Mouse (Mus musculus) urinary bladder, postnatal 10 days (tissue): Measurements from ENCODE around the gene Adamts15.

ENCODE experiments used
- DNase-seq: peaks from one replicate; pipeline ENCODE4 v3.0.0; 2022; ENCODE audit warnings: low spot score

The Adamts15 gene

DNA sequence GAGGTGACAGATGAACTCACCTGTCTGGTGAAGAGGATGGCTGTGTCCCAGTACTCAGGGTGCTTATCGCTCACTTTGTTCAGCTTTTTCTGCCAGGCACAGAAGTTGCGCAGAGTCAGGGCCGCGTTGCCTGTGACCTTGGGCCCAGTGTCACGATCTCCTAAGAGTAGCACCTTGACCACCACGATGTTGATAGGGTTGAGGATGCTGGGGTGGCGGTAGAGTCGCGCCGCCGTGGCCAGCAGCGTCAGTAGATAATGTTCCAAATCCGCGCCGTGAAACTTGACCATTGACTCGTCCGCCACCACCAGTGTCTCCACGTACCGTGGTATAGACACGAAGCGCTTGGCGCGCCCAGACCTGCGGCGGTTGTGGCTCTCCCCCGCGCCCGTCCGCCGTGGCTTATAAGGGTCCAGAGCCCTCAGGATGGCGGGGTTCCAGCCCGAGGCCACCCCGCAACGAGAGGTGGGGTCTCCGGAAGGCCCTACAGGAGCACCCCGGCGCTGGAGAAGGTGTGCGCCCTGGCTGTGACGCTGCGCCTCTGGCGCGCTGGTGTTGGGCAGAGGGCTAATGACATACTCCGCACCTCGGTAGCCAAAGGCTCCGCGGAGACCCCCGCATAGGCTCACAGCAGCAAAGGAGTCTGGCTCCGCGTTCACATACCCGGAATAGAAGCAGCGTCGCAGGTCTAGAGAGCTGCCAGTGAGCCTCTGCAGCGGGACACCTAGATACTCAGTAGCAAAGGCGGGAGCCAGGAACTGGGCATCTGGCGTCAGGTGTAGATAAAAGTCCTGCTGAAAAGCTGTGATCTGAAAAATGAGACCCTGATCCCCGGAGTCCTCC, 770 bp downstream of the Adamts15 start:
- DNase-seq = no peak

GRCm38 (mm10) chr9:30920736-30921135, 1.5 kb downstream of the Adamts15 start:
- no peak for DNase-seq

- DNase-seq = no peak
Observed at GRCm38 (mm10) chr9:30919686-30920085, 2.6 kb downstream of the Adamts15 start.

GRCm38 (mm10) chr9:30918466-30919356, 3.5 kb downstream of the Adamts15 start:
- no peak for DNase-seq

DNA sequence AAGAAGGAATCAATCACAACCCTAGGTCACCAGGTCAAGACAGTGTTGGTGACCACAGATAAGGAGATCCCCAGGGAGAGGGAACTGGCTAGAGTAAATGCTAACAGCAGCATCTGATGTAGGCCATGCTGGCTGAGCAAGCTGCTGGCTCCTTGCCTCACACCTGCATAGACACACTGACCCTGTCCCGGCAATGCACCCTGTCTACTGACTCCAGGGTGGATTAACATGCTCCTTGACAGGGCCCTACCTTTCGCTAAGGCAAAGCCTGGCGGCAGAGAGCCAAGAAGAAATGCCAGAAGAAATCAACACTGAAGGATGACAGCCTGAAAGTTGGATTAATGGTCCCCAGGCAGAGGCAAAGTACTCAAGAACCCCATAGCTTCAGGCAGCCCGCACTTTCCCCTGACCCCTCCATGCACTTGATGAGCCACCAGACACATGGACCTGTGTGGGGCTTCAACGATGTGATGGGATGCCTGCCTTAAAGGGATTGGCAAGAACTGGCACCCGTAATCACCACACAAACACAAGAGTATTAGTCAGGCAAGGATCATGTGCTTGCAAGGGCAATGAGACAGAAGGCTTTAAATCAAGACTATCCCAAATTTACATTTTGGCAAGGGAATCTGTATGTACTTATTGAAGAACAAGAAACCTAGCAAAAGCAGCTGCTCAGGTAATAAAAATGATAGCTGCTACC, 5.8 kb downstream of the Adamts15 start:
- no peak for DNase-seq

GRCm38 (mm10) chr9:30914241-30914640, 8.0 kb downstream of the Adamts15 start:
- no peak for DNase-seq

- DNase-seq = no peak
Observed at GRCm38 (mm10) chr9:30913429-30913828, 8.8 kb downstream of the Adamts15 start.

GRCm38 (mm10) chr9:30912161-30912560, 10.1 kb downstream of the Adamts15 start:
- no peak for DNase-seq

DNA sequence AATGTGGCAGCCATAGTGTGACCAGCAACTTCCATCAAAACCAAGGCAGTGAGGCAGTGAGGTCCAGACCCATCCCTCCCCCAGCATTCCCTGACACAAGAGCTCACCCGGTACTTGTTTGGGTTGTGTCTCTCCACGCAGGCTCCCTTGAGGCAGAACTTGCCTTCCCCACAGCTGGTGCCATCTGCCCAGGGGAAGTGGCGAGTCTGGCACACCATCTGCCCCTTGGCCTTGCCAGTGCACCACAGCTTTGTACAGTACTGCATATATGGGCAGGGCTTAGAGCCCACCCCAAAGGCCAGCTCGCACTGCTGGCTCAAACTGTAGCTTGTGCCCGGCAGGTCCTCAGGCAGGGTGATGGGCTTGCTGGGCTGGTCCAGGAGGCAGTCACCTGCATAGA, 11.8 kb downstream of the Adamts15 start:
- DNase-seq = no peak

DNA sequence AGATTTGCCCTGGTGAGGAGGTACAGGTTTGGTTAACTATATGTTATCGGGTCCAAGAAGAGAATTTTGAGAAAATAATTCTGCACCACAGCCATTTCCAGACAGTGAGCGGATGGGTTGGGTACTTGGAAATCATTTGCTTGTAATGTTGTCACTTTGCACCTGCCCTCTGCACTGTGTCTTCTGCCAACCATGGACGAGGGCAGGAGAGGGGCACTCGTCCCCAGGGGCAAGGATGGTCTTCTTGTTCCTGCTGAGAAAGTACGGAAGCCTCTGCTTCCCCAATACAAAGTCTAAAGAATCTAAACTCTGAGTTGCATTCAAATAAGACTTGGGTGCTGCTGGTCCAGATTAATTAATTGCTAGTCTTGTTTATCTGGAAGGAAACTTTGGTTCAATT, 13.3 kb downstream of the Adamts15 start:
- no peak for DNase-seq

GRCm38 (mm10) chr9:30908296-30908690, 14.0 kb downstream of the Adamts15 start:
- DNase-seq = no peak

GRCm38 (mm10) chr9:30907677-30908295, 14.5 kb downstream of the Adamts15 start:
- DNase-seq = no peak

- no peak for DNase-seq
Observed at GRCm38 (mm10) chr9:30906426-30906825, 15.8 kb downstream of the Adamts15 start.

- DNase-seq = no peak
Observed at GRCm38 (mm10) chr9:30905861-30906260, 16.4 kb downstream of the Adamts15 start.

- no peak for DNase-seq
Observed at GRCm38 (mm10) chr9:30903266-30903665, 19.0 kb downstream of the Adamts15 start.

DNA sequence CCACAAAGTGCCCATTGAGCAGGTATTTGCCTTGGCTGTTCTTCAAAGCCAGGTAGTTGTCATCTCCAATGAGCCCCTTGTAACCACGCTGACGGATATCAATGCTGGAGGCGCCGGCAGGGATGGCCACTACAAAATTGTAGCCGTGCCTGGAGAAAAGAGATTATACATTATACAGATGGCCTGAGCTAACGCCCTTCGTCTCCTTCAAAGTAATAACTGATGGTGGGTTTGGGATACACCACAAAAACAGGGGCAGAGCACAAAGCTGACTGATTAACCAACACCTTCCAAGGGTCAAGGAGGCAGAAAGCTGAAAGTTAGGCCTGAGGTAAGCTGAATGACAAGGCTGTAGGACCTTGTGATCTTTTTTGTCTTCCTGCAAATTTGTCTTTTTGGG, 19.6 kb downstream of the Adamts15 start:
- no peak for DNase-seq

DNA sequence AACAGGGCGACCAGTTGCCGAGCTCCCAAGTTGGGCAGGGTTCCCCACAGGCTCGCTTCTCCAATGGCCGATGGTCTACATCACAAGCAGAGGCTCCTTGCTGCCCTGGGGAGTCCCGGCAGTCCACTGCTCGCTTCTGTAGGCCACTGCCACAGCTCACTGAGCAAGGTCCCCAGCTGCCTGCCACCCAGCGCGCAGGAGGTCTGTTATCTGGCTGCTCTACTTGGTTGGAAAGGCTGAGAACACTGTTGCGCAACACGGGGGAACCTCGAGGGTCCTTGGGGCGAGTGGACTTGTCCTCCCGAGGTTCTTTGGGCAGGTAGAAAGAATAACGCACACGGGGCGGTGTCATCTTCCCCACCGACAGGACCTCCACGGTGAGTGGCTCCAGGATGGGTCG, 20.1 kb downstream of the Adamts15 start:
- DNase-seq = no peak

- no peak for DNase-seq
Observed at GRCm38 (mm10) chr9:30897169-30897568, 25.1 kb downstream of the Adamts15 start.

GRCm38 (mm10) chr9:30896752-30897151, 25.5 kb downstream of the Adamts15 start:
- DNase-seq = peak; percentile 39

DNA sequence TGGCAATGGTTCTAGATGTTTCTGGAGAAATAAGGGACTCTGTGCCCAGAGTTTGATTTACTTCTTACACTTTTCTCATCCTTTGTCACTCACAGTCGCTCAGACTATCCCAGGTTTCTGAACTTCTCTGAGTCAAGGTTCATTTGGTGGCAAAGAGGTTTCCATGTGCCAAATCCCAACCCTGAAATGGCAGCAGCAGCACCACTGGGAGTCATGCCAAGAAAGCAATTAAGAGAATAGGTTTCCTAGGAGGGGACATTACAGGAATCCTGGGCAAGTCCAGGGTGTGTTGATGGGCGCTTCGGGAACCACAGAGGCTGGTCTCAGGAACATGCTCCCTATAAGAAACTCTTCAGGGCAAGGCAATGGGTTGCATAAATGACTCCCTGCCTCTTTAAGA, 26.6 kb downstream of the Adamts15 start:
- DNase-seq = no peak

DNA sequence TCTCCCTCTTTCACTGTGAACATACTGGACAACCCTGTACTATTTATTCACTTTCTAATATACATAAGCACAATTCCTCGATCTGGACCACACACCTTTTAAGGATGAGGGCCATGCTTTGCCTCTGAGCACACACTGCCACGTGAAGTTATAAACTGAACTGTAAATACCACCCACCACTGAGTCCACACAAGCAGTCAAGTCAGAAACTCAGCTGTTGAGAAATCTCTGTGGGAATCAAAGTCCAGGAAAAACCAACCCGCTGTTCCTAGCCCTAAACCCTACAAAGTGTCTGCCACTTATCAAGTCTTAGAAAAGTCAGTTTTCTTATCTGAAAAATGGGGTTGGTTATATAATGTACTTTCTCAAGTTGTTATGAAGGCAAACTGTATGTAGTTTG, 36.0 kb downstream of the Adamts15 start:
- DNase-seq = no peak

DNA sequence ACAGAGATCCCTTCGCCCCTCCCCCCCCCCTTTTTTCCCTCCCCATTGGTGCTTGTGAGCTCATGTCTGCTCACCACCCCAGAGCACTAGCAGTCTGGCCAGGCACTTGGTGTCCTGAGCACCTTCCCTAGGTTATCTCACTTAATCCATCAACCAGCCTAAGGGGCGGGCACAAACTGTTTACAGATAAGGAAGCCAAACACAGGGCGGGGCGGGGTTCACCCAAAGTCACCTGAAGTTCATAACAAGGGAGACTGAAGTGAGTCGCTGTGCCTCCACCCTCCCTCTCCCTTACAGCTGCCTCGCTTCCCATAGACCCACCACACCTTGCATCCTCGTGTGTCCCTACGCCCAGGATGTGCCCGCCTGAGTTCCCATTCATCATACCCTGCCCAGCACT, 41.7 kb downstream of the Adamts15 start:
- no peak for DNase-seq
